Mouse (Mus musculus) neural tube, embryonic 12.5 days (tissue): ENCODE results near the gene Vwa1. TPM values are rescaled to one million over a fixed set of nuclear protein-coding genes. Genes with fewer than 3 reads are reported as not detected.
A peak's percentile ranks its signal among the peaks of the same experiment; 100 is the strongest.

ENCODE experiments used
- ATAC-seq: fragments of 200-750 bp; cut with Nextera tagmentation; 2 replicates; pipeline ENCODE4 v1.8.0; 2017; ENCODE audit warnings: low read depth, mild to moderate bottlenecking, moderate TSS enrichment, moderate library complexity; ENCODE audit not compliant: low FRiP score
- H3K27ac ChIP-seq: fragments of 300-500 bp; sonication (generic); 2 replicates; pipeline ENCODE4 v1.5.1; 2016
- H3K27me3 ChIP-seq: fragments of 300-500 bp; sonication (generic); replicated peaks from 2 replicates; pipeline ENCODE4 v1.6.1; 2016; ENCODE audit warnings: mild to moderate bottlenecking
- H3K36me3 ChIP-seq: fragments of 300-500 bp; sonication (generic); 2 replicates; pipeline ENCODE4 v1.6.1; 2016; ENCODE audit warnings: mild to moderate bottlenecking
- H3K4me1 ChIP-seq: fragments of 300-500 bp; sonication (generic); 2 replicates; pipeline ENCODE4 v1.6.1; 2016
- H3K4me2 ChIP-seq: fragments of 300-500 bp; sonication (generic); replicated peaks from 2 replicates; pipeline ENCODE4 v1.6.1; 2016; ENCODE audit warnings: mild to moderate bottlenecking
- H3K4me3 ChIP-seq: fragments of 300-500 bp; sonication (generic); 2 replicates; pipeline ENCODE4 v1.5.1; 2016
- H3K9ac ChIP-seq: fragments of 300-500 bp; sonication (generic); 2 replicates; pipeline ENCODE4 v1.6.1; 2016; ENCODE audit warnings: mild to moderate bottlenecking
- H3K9me3 ChIP-seq: fragments of 300-500 bp; sonication (generic); 2 replicates; pipeline ENCODE4 v1.6.1; 2016; ENCODE audit warnings: mild to moderate bottlenecking
- WGBS: fragments of 180-500 bp; shearing (Covaris S2); methylation state at CpG from one replicate; pipeline ENCODE4 v1.1.7; 2016; 5-methylcytosine and 5-hydroxymethylcytosine counted together
- microRNA-seq: library from miRNA; unstranded; fragments of <30 nt; microRNA quantifications from one replicate; pipeline ENCODE4, GENCODE M21; 2017
- polyA plus RNA-seq: library from polyadenylated mRNA; unstranded; fragments of >200 nt; fragmentation: Nextera tagmentation; extraction: Ambion mirVana; gene quantifications from 2 replicates; pipeline ENCODE4 v1.2.1, GENCODE M21; 2016

Gene Vwa1
- polyA plus RNA-seq, 1 experiment from 2014 or later, result 17.9 TPM

GRCm38 (mm10) chr4:155738262-155738661 is 36.2 kb downstream of the Vwa1 start:
- Histone ChIP-seq H3K36me3 (peaks cover 56% of the 10 kb centered on the region), H3K9me3 (no peaks in the 10 kb centered on the region), H3K4me1 (peaks cover 27% of the 10 kb centered on the region), H3K27ac (no peak overlapping the region), H3K4me3 (no peak overlapping the region), H3K9ac (no peak overlapping the region), H3K4me2 (no peak overlapping the region), H3K27me3 (no peaks in the 10 kb centered on the region)
- no peak for ATAC-seq
- 71% methylated on average over 8 of the region's 8 CpGs for WGBS

GRCm38 (mm10) chr4:155736421-155736820 is 38.1 kb downstream of the Vwa1 start:
- Histone ChIP-seq H3K36me3 (peaks cover 55% of the 10 kb centered on the region), H3K27ac (no peak overlapping the region), H3K9ac (no peak overlapping the region), H3K4me1 (peaks cover 27% of the 10 kb centered on the region), H3K27me3 (no peaks in the 10 kb centered on the region), H3K9me3 (no peaks in the 10 kb centered on the region), H3K4me2 (peak overlapping the region; percentile 94), H3K4me3 (no peak overlapping the region)
- no peak for ATAC-seq
- 91% methylated on average over 5 of the region's 5 CpGs for WGBS

GRCm38 (mm10) chr4:155735788-155736187 is 38.7 kb downstream of the Vwa1 start:
- H3K4me2 ChIP-seq, result peak overlapping the region; percentile 94
- H3K9ac ChIP-seq, result peak overlapping the region; percentile 92
- ATAC-seq, result 0 out of 2 replicates have a peak, but pooled peaks have one; percentile 5
- H3K27me3 ChIP-seq, result no peaks in the 10 kb centered on the region
- peak overlapping the region; percentile 92 for H3K4me3 ChIP-seq
- peak overlapping the region; percentile 89; the same call in 1 of the 2 replicates for H3K27ac ChIP-seq
- 73% methylated on average over 5 of the region's 5 CpGs for WGBS
- no peaks in the 10 kb centered on the region for H3K9me3 ChIP-seq
- peaks cover 27% of the 10 kb centered on the region for H3K4me1 ChIP-seq
- H3K36me3 ChIP-seq, result peaks cover 55% of the 10 kb centered on the region

- Histone ChIP-seq H3K27ac (peak overlapping the region; percentile 89), H3K9me3 (no peaks in the 10 kb centered on the region), H3K4me3 (peak overlapping the region; percentile 92), H3K4me2 (peak overlapping the region; percentile 94), H3K27me3 (no peaks in the 10 kb centered on the region), H3K9ac (peak overlapping the region; percentile 92), H3K4me1 (peaks cover 27% of the 10 kb centered on the region), H3K36me3 (peaks cover 48% of the 10 kb centered on the region)
- 1% methylated on average over 75 of the region's 79 CpGs for WGBS
- peak; percentile 67 for ATAC-seq
Observed at GRCm38 (mm10) chr4:155734951-155735702, 39.4 kb downstream of the Vwa1 start.

- Histone ChIP-seq H3K4me3 (peak within 1 kb of the TSS; percentile 92), H3K9ac (peak within 1 kb of the TSS; percentile 92), H3K4me2 (peak within 1 kb of the TSS; percentile 94), H3K27me3 (no peaks in the 10 kb centered on the region), H3K36me3 (peaks cover 41% of the 10 kb centered on the region), H3K27ac (peak within 1 kb of the TSS; percentile 89), H3K9me3 (no peaks in the 10 kb centered on the region), H3K4me1 (peaks cover 27% of the 10 kb centered on the region)
- under 1% methylated on average over 33 of the region's 35 CpGs for WGBS
- ATAC-seq, result peak; percentile 94
Observed at GRCm38 (mm10) chr4:155734350-155734941, 40.1 kb downstream of the Vwa1 start, which contains the start of gene Tmem240. Tmem240 (plus strand) TSS chr4:155734800.

- H3K27ac ChIP-seq, result no peak overlapping the region
- H3K27me3 ChIP-seq, result no peaks in the 10 kb centered on the region
- H3K4me1 ChIP-seq, result peaks cover 27% of the 10 kb centered on the region
- H3K4me2 ChIP-seq, result peak overlapping the region; percentile 94; the same call in 1 of the 2 replicates
- no peak overlapping the region for H3K4me3 ChIP-seq
- H3K36me3 ChIP-seq, result peaks cover 37% of the 10 kb centered on the region; the same call in 1 of the 2 replicates
- ATAC-seq, result no peak
- 88% methylated on average over 10 of the region's 10 CpGs for WGBS
- H3K9me3 ChIP-seq, result no peaks in the 10 kb centered on the region
- H3K9ac ChIP-seq, result 0 out of 2 replicates have a peak overlapping the region, but pooled peaks have one; percentile 92
Observed at GRCm38 (mm10) chr4:155733267-155733666, 41.2 kb downstream of the Vwa1 start.

- H3K36me3 ChIP-seq, result peaks cover 25% of the 10 kb centered on the region; the same call in 1 of the 2 replicates
- ATAC-seq, result 0 out of 2 replicates have a peak, but pooled peaks have one; percentile 33
- H3K4me3 ChIP-seq, result no peak overlapping the region
- H3K27me3 ChIP-seq, result no peaks in the 10 kb centered on the region
- H3K27ac ChIP-seq, result no peak overlapping the region
- no peak overlapping the region for H3K9ac ChIP-seq
- 84% methylated on average over 2 of the region's 2 CpGs for WGBS
- no peaks in the 10 kb centered on the region for H3K4me1 ChIP-seq
- H3K9me3 ChIP-seq, result no peaks in the 10 kb centered on the region
- no peak overlapping the region for H3K4me2 ChIP-seq
Observed at GRCm38 (mm10) chr4:155727993-155728392, 46.5 kb downstream of the Vwa1 start.

GRCm38 (mm10) chr4:155721668-155722083 is 52.8 kb downstream of the Vwa1 start:
- Histone ChIP-seq H3K27ac (no peak overlapping the region), H3K9ac (no peak overlapping the region), H3K4me2 (no peak overlapping the region), H3K4me3 (no peak overlapping the region), H3K27me3 (no peaks in the 10 kb centered on the region), H3K4me1 (no peaks in the 10 kb centered on the region), H3K36me3 (peaks cover 17% of the 10 kb centered on the region; the same call in 1 of the 2 replicates), H3K9me3 (no peaks in the 10 kb centered on the region)
- 71% methylated on average over 4 of the region's 4 CpGs for WGBS
- ATAC-seq, result no peak

Small RNA genes within 50 kb of the gene (microRNA-seq; reads per million reads assigned to microRNA genes)
- gene Gm27743, result not detected

Other genes starting within 250 kb of the Vwa1 start
- gene Nadk, start 212.3 kb downstream of the Vwa1 start, polyA plus RNA-seq, result 86.9 and 88.2 TPM in 2 replicates
- gene Slc35e2, start 173.3 kb downstream of the Vwa1 start, polyA plus RNA-seq, result 16.2 and 16.7 TPM in 2 replicates
- gene Cdk11b, start 149.8 kb downstream of the Vwa1 start, polyA plus RNA-seq, result 76.8 and 79.5 TPM in 2 replicates
- not detected in 2 replicates for gene Gm10563, start 129.3 kb downstream of the Vwa1 start, polyA plus RNA-seq
- 3.9 and 4.3 TPM in 2 replicates for gene Mmp23, start 121.3 kb downstream of the Vwa1 start, polyA plus RNA-seq
- gene Mib2, start 105.5 kb downstream of the Vwa1 start, polyA plus RNA-seq, result 33.8 and 38.1 TPM in 2 replicates
- gene Fndc10, start 80.4 kb downstream of the Vwa1 start, polyA plus RNA-seq, result 10.6 and 11.6 TPM in 2 replicates
- 151 and 160 TPM in 2 replicates for gene Ssu72, start 69.9 kb downstream of the Vwa1 start, polyA plus RNA-seq
- 6.2 and 6.5 TPM in 2 replicates for gene Tmem240, start 39.9 kb downstream of the Vwa1 start, polyA plus RNA-seq
- gene Atad3a, start 13.6 kb downstream of the Vwa1 start, polyA plus RNA-seq, result 85.2 and 90.7 TPM in 2 replicates
- 0.56 and 0.86 TPM in 2 replicates for gene Tmem88b, start 11.2 kb upstream of the Vwa1 start, polyA plus RNA-seq
- gene Ankrd65, start 15.7 kb upstream of the Vwa1 start, polyA plus RNA-seq, result not detected in 2 replicates
- gene Mrpl20, start 28.2 kb upstream of the Vwa1 start, polyA plus RNA-seq, result 226 and 242 TPM in 2 replicates
- 203 and 204 TPM in 2 replicates for gene Ccnl2, start 37.8 kb upstream of the Vwa1 start, polyA plus RNA-seq
- gene Aurkaip1, start 56.6 kb upstream of the Vwa1 start, polyA plus RNA-seq, result 142 and 144 TPM in 2 replicates
- 26.7 and 27.1 TPM in 2 replicates for gene Mxra8, start 65.0 kb upstream of the Vwa1 start, polyA plus RNA-seq
- gene Dvl1, start 72.7 kb upstream of the Vwa1 start, polyA plus RNA-seq, result 26.2 and 32.1 TPM in 2 replicates
- gene Tas1r3, start 88.7 kb upstream of the Vwa1 start, polyA plus RNA-seq, result 0.28 and 0.56 TPM in 2 replicates
- gene Cptp, start 94.7 kb upstream of the Vwa1 start, polyA plus RNA-seq, result 19.5 and 22.1 TPM in 2 replicates
- gene Ints11, start 94.8 kb upstream of the Vwa1 start, polyA plus RNA-seq, result 77.0 TPM in 2 replicates
- 46.6 and 52.0 TPM in 2 replicates for gene Pusl1, start 117.1 kb upstream of the Vwa1 start, polyA plus RNA-seq
- 65.5 and 68.0 TPM in 2 replicates for gene Acap3, start 117.1 kb upstream of the Vwa1 start, polyA plus RNA-seq
- gene Ube2j2, start 169.1 kb upstream of the Vwa1 start, polyA plus RNA-seq, result 159 and 167 TPM in 2 replicates
- gene C1qtnf12, start 187.6 kb upstream of the Vwa1 start, polyA plus RNA-seq, result 17.2 and 19.0 TPM in 2 replicates
- gene B3galt6, start 218.0 kb upstream of the Vwa1 start, polyA plus RNA-seq, result 20.2 and 20.6 TPM in 2 replicates
- 129 and 133 TPM in 2 replicates for gene Sdf4, start 218.2 kb upstream of the Vwa1 start, polyA plus RNA-seq
- gene Tnfrsf4, start 239.1 kb upstream of the Vwa1 start, polyA plus RNA-seq, result 0.52 and 0.81 TPM in 2 replicates